Comparison of ENCODE assay signal across 15 mouse cellular contexts in the genomic region with DNA sequence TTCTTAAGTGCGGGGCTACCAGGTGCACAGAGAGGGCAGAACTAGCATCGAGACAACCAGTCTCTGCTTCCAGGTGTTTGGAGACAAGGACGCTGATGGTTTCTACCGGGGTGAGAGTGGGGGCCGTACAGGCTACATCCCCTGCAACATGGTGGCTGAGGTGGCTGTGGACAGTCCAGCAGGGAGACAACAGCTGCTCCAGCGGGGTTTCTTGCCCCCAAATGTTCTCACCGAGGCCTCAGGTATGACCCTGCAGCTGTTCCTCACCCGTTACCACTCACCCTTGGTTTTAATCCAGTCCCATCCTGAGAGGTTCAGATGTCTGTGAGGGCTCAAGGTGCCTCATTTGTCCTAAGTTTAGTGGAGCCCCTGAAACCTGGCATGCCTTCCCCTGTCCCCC.
DNase-seq lines count a peak whose midpoint lies in the region; ATAC-seq lines count a peak whose summit lies in the region.
"Had no signal": no experiment of that assay in that cellular context is flagged by ENCODE, and none has a peak within 500 bp of the region (broad histone marks: within the 10 kb centered on the region; RNA-seq: fewer than 3 reads in every experiment).

No protein-coding gene starts in this region.

- peak; percentile 39 for DNase-seq in cerebellum, adult 11-12 months
- DNase-seq in cerebellum, adult 11 months = no peak
- DNase-seq in cerebellum, adult 9-10 months = peak; percentile 38
- no peak for DNase-seq in thymus, postnatal 36 days
- DNase-seq: adrenal gland, adult 8-10 months; B cell, adult 2 months; cerebellum, adult 18-20 months; cerebellum, postnatal 10 days; forebrain, postnatal 0 days had no signal

- ATAC-seq in cerebellum, adult (ENCODE audit: insufficient number of reproducible peaks, low FRiP score, low TSS enrichment) = no peak
- ATAC-seq: activated CD4-positive, CD25-positive, alpha-beta regulatory T cell, adult 4 months; CD4-positive, CD25-positive, alpha-beta regulatory T cell, adult 4 months; forebrain, embryonic 13.5 days; forebrain, embryonic 15.5 days; forebrain, postnatal 0 days; Patski had no signal

Comparison
In these comparisons a context has a peak if more than half of its experiments do, and no peak if none do; other contexts are left out.
1. DNase-seq: peak in cerebellum, adult 11-12 months (single experiment) and cerebellum, adult 9-10 months (single experiment); none in cerebellum, adult 11 months (single experiment) and thymus, postnatal 36 days (0 of 2).